Mouse (Mus musculus) heart, embryonic 15.5 days (tissue): ENCODE results near the gene Tax1bp1. TPM values are rescaled to one million over a fixed set of nuclear protein-coding genes. Genes with fewer than 3 reads are reported as not detected.

Source experiments
- ATAC-seq: fragments of 200-750 bp; cut with Nextera tagmentation; replicated peaks from 2 replicates; pipeline ENCODE4 v1.8.0; 2017; ENCODE audit warnings: low read depth, moderate TSS enrichment; ENCODE audit not compliant: insufficient number of reproducible peaks, insufficient read depth, low FRiP score
- H3K27ac ChIP-seq: fragments of 300-500 bp; sonication (generic); 2 replicates; pipeline ENCODE4 v1.5.1; 2015; ENCODE audit warnings: mild to moderate bottlenecking, inconsistent platforms
- H3K27me3 ChIP-seq: fragments of 300-500 bp; sonication (generic); 2 replicates; pipeline ENCODE4 v1.6.1; 2015; ENCODE audit warnings: inconsistent platforms
- H3K36me3 ChIP-seq: fragments of 300-500 bp; sonication (generic); 2 replicates; pipeline ENCODE4 v1.6.1; 2015; ENCODE audit warnings: mild to moderate bottlenecking, inconsistent platforms
- H3K4me1 ChIP-seq: fragments of 300-500 bp; sonication (generic); replicated peaks from 2 replicates; pipeline ENCODE4 v1.6.1; 2015; ENCODE audit warnings: inconsistent platforms
- H3K4me2 ChIP-seq: fragments of 300-500 bp; sonication (generic); 2 replicates; pipeline ENCODE4 v1.6.1; 2015; ENCODE audit warnings: inconsistent platforms, mild to moderate bottlenecking, moderate library complexity
- H3K4me3 ChIP-seq: fragments of 300-500 bp; sonication (generic); 2 replicates; pipeline ENCODE4 v1.5.1; 2015; ENCODE audit warnings: mild to moderate bottlenecking, inconsistent platforms
- H3K9ac ChIP-seq: fragments of 300-500 bp; sonication (generic); 2 replicates; pipeline ENCODE4 v1.6.1; 2015; ENCODE audit warnings: mild to moderate bottlenecking, inconsistent platforms
- H3K9me3 ChIP-seq: fragments of 300-500 bp; sonication (generic); replicated peaks from 2 replicates; pipeline ENCODE4 v1.6.1; 2016; ENCODE audit warnings: inconsistent platforms
- WGBS: fragments of 180-500 bp; shearing (Covaris S2); methylation state at CpG from one replicate; pipeline ENCODE4 v1.1.7; 2015; ENCODE audit warnings: mixed read lengths; 5-methylcytosine and 5-hydroxymethylcytosine counted together
- polyA plus RNA-seq: library from polyadenylated mRNA; unstranded; fragments of >200 nt; fragmentation: Nextera tagmentation; extraction: Ambion mirVana; gene quantifications from 2 replicates; pipeline ENCODE4 v1.2.1, GENCODE M21; 2015

Gene Tax1bp1
- polyA plus RNA-seq, 1 experiment from 2014 or later = 115 TPM

- Histone ChIP-seq H3K36me3 (no peaks in the 10 kb centered on the region), H3K27me3 (no peaks in the 10 kb centered on the region), H3K4me3 (no peak overlapping the region), H3K4me1 (no peaks in the 10 kb centered on the region), H3K9me3 (no peaks in the 10 kb centered on the region), H3K9ac (no peak overlapping the region), H3K4me2 (no peak overlapping the region), H3K27ac (no peak overlapping the region)
- 82% methylated on average over 5 of the region's 5 CpGs for WGBS
- no peak for ATAC-seq
Measured at GRCm38 (mm10) chr6:52707815-52708214, 5.7 kb upstream of the Tax1bp1 start.

DNA sequence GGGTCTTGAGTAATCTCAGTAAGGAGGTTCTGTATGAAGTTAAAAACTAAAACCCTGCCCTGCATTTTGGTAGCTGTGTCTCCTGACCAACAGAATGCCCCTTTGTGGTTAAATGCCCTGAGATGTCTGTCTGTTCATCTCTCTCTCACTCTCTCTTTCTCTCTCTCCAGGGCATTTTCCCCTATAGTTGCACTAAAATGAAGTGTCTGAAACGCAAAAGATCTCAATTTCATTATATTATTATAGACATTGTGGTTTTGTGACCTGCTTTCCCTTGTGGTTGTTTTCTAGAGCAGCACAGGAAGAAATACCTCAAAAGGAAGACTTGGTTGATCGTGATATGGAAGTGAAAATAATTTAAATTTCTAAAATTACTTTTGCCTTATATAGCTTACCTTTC, 966 bp upstream of the Tax1bp1 start:
- H3K9ac ChIP-seq = no peak overlapping the region
- H3K4me1 ChIP-seq = peaks cover 8% of the 10 kb centered on the region
- H3K4me2 ChIP-seq = no peak overlapping the region
- no peak overlapping the region for H3K4me3 ChIP-seq
- no peak for ATAC-seq
- H3K36me3 ChIP-seq = no peaks in the 10 kb centered on the region
- 64% methylated on average over 2 of the region's 2 CpGs for WGBS
- no peaks in the 10 kb centered on the region for H3K27me3 ChIP-seq
- H3K27ac ChIP-seq = no peak overlapping the region
- H3K9me3 ChIP-seq = no peaks in the 10 kb centered on the region

GRCm38 (mm10) chr6:52713897-52714509, 474 bp downstream of the Tax1bp1 start:
- WGBS = under 1% methylated on average over 52 of the region's 52 CpGs
- H3K9ac ChIP-seq = peak overlapping the region; percentile 75
- no peaks in the 10 kb centered on the region for H3K27me3 ChIP-seq
- peaks cover 8% of the 10 kb centered on the region for H3K4me1 ChIP-seq
- H3K36me3 ChIP-seq = no peaks in the 10 kb centered on the region
- peak overlapping the region; percentile 69 for H3K4me2 ChIP-seq
- H3K4me3 ChIP-seq = peak overlapping the region; percentile 74
- peak overlapping the region; percentile 88 for H3K27ac ChIP-seq
- H3K9me3 ChIP-seq = no peaks in the 10 kb centered on the region
- ATAC-seq = peak; percentile 78

GRCm38 (mm10) chr6:52717493-52718192, 4.1 kb downstream of the Tax1bp1 start:
- Histone ChIP-seq H3K27ac (no peak overlapping the region), H3K4me3 (no peak overlapping the region), H3K36me3 (no peaks in the 10 kb centered on the region), H3K27me3 (no peaks in the 10 kb centered on the region), H3K9ac (no peak overlapping the region), H3K9me3 (no peaks in the 10 kb centered on the region), H3K4me2 (no peak overlapping the region), H3K4me1 (peaks cover 8% of the 10 kb centered on the region)
- WGBS = 78% methylated on average over 5 of the region's 5 CpGs
- ATAC-seq = no peak

- H3K9me3 ChIP-seq = no peaks in the 10 kb centered on the region
- H3K36me3 ChIP-seq = peaks cover 16% of the 10 kb centered on the region
- no peak for ATAC-seq
- no peak overlapping the region for H3K9ac ChIP-seq
- WGBS = 53% methylated on average over 8 of the region's 8 CpGs
- H3K27me3 ChIP-seq = no peaks in the 10 kb centered on the region
- 0 out of 2 replicates have a peak, but pooled peaks cover 3% of the 10 kb centered on the region for H3K4me1 ChIP-seq
- H3K4me3 ChIP-seq = no peak overlapping the region
- H3K4me2 ChIP-seq = no peak overlapping the region
- no peak overlapping the region for H3K27ac ChIP-seq
Measured at GRCm38 (mm10) chr6:52724805-52725439, 11.4 kb downstream of the Tax1bp1 start.

GRCm38 (mm10) chr6:52730338-52730737, 16.8 kb downstream of the Tax1bp1 start:
- no peaks in the 10 kb centered on the region for H3K27me3 ChIP-seq
- H3K27ac ChIP-seq = no peak overlapping the region
- WGBS = 24% methylated on average over 4 of the region's 4 CpGs
- peaks cover 6% of the 10 kb centered on the region; the same call in 1 of the 2 replicates for H3K4me1 ChIP-seq
- ATAC-seq = no peak
- H3K36me3 ChIP-seq = peaks cover 20% of the 10 kb centered on the region
- H3K9me3 ChIP-seq = no peaks in the 10 kb centered on the region
- no peak overlapping the region for H3K4me3 ChIP-seq
- no peak overlapping the region for H3K4me2 ChIP-seq
- no peak overlapping the region for H3K9ac ChIP-seq

- H3K36me3 ChIP-seq = peaks cover 29% of the 10 kb centered on the region
- H3K9ac ChIP-seq = no peak overlapping the region
- no peak overlapping the region for H3K4me3 ChIP-seq
- H3K9me3 ChIP-seq = no peaks in the 10 kb centered on the region
- H3K27me3 ChIP-seq = no peaks in the 10 kb centered on the region
- peaks cover 6% of the 10 kb centered on the region; the same call in 1 of the 2 replicates for H3K4me1 ChIP-seq
- H3K4me2 ChIP-seq = no peak overlapping the region
- ATAC-seq = no peak
- WGBS = 92% methylated on average over 2 of the region's 2 CpGs
- no peak overlapping the region for H3K27ac ChIP-seq
Measured at GRCm38 (mm10) chr6:52734630-52735029, 21.1 kb downstream of the Tax1bp1 start.

GRCm38 (mm10) chr6:52752832-52753231, 39.3 kb downstream of the Tax1bp1 start:
- H3K27me3 ChIP-seq = no peaks in the 10 kb centered on the region
- no peak overlapping the region for H3K4me2 ChIP-seq
- no peak overlapping the region for H3K4me3 ChIP-seq
- peaks cover 41% of the 10 kb centered on the region for H3K36me3 ChIP-seq
- H3K27ac ChIP-seq = no peak overlapping the region
- H3K9ac ChIP-seq = no peak overlapping the region
- 95% methylated on average over 5 of the region's 5 CpGs for WGBS
- H3K4me1 ChIP-seq = no peaks in the 10 kb centered on the region
- ATAC-seq = no peak
- no peaks in the 10 kb centered on the region for H3K9me3 ChIP-seq

- Histone ChIP-seq H3K36me3 (peaks cover 45% of the 10 kb centered on the region), H3K4me3 (no peak overlapping the region)
Measured at GRCm38 (mm10) chr6:52765206-52765605, 51.7 kb downstream of the Tax1bp1 start.

GRCm38 (mm10) chr6:52770789-52771188, 57.3 kb downstream of the Tax1bp1 start:
- Histone ChIP-seq H3K27ac (no peak overlapping the region), H3K9me3 (no peaks in the 10 kb centered on the region), H3K4me2 (no peak overlapping the region), H3K36me3 (peaks cover 36% of the 10 kb centered on the region), H3K9ac (no peak overlapping the region), H3K4me3 (no peak overlapping the region), H3K27me3 (no peaks in the 10 kb centered on the region), H3K4me1 (no peaks in the 10 kb centered on the region)
- ATAC-seq = no peak
- WGBS = 76% methylated on average over 1 of the region's 1 CpGs

More at GRCm38 (mm10) chr6:52765206-52765605, 51.7 kb downstream of the Tax1bp1 start:
- Histone ChIP-seq H3K9ac (no peak overlapping the region), H3K27ac (no peak overlapping the region), H3K4me2 (no peak overlapping the region), H3K9me3 (no peaks in the 10 kb centered on the region), H3K27me3 (no peaks in the 10 kb centered on the region), H3K4me1 (no peaks in the 10 kb centered on the region)
- WGBS = 58% methylated on average over 7 of the region's 7 CpGs
- no peak for ATAC-seq

DNA sequence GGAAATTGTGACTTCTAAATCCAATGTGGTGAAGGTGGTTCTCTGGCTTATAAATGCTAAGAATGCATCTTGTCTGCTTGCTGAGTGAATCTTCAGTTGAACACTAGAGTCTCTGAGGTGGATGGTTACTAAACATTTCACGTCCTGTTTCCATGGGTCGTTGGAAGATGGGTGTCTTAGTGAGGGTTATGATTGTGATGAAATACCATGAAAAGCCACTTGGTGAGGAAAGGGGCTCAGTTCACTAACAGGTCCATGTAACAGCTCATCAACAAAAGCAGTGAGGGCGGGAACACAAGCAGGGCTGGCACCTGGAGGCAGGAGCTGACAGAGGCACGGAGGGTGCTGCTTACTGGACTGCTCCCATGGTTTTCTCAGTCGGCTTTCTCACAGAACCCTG, 59.6 kb downstream of the Tax1bp1 start:
- H3K36me3 ChIP-seq = peaks cover 16% of the 10 kb centered on the region; the same call in 1 of the 2 replicates
- no peak for ATAC-seq
- H3K4me1 ChIP-seq = no peaks in the 10 kb centered on the region
- WGBS = 71% methylated on average over 5 of the region's 5 CpGs
- no peak overlapping the region for H3K9ac ChIP-seq
- no peak overlapping the region for H3K4me3 ChIP-seq
- no peaks in the 10 kb centered on the region for H3K27me3 ChIP-seq
- no peaks in the 10 kb centered on the region for H3K9me3 ChIP-seq
- no peak overlapping the region for H3K27ac ChIP-seq
- no peak overlapping the region for H3K4me2 ChIP-seq
